Mouse (Mus musculus) embryonic facial prominence, embryonic 10.5 days (tissue): ENCODE measurements around the gene Igfn1. TPM values are rescaled to one million over a fixed set of nuclear protein-coding genes. Genes with fewer than 3 reads are reported as not detected.

Experiments used
- DNase-seq: peaks from one replicate; pipeline ENCODE4 v3.0.0-alpha.2; 2017; ENCODE audit warnings: low spot score
- H3K27ac ChIP-seq: fragments of 300-500 bp; sonication (generic); replicated peaks from 2 replicates; pipeline ENCODE4 v1.5.1; 2016; ENCODE audit warnings: mild to moderate bottlenecking
- H3K27me3 ChIP-seq: fragments of 300-500 bp; sonication (generic); replicated peaks from 2 replicates; pipeline ENCODE4 v1.6.1; 2016; ENCODE audit warnings: low read depth, mild to moderate bottlenecking; ENCODE audit not compliant: poor library complexity, severe bottlenecking
- H3K36me3 ChIP-seq: fragments of 300-500 bp; sonication (generic); replicated peaks from 2 replicates; pipeline ENCODE4 v1.6.1; 2016; ENCODE audit warnings: mild to moderate bottlenecking, moderate library complexity
- H3K4me1 ChIP-seq: fragments of 300-500 bp; sonication (generic); 2 replicates; pipeline ENCODE4 v1.6.1; 2016
- H3K4me3 ChIP-seq: fragments of 300-500 bp; sonication (generic); 2 replicates; pipeline ENCODE4 v1.5.1; 2016; ENCODE audit warnings: mild to moderate bottlenecking, moderate library complexity
- H3K9me3 ChIP-seq: fragments of 300-500 bp; sonication (generic); 2 replicates; pipeline ENCODE4 v1.6.1; 2016; ENCODE audit warnings: mild to moderate bottlenecking
- WGBS: fragments of 180-500 bp; shearing (Covaris S2); methylation state at CpG from one replicate; pipeline ENCODE4 v1.1.7; 2016; 5-methylcytosine and 5-hydroxymethylcytosine counted together
- polyA plus RNA-seq: library from polyadenylated mRNA; unstranded; fragments of >200 nt; fragmentation: Nextera tagmentation; extraction: Ambion mirVana; gene quantifications from 2 replicates; pipeline ENCODE4 v1.2.1, GENCODE M21; 2016

Gene Igfn1
- polyA plus RNA-seq, 1 experiment from 2014 or later = 0.04 TPM

DNA sequence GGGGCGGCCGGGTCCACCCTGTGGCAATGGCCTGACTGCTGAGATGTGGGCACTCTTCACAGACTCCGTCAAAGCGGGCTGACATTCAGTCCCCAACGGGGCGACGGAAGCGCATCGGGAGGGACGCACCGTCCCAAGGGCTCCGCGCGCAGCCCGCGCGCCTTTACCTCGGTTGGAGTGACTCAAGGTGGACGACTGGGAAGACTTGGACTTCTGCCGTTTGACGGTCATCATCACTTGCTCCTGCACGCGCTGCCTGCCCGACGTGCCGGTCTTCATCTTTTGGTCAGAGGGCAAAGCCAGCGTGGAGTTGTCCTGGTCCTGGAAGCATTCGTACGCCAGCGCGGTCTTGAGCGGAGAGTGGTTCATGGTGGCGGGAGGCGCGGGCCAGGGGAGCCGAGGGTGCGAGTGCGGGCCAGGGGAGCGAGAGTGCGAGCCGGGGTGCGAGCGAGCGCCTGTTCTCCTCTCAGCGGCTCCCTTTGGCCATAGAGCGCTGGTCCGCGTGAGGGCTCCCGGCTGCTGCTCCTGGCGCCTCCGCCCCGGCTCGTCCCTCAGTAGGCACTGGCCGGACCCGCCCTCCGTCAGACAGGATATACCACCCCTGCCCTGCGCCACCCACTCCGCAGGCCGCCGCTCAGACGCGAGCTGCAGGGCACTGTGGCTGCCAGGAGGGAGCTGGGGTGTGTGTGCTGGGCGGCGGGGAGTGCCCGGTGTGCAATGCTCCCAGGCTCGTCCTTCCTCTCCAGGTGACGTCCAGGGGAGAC is 87.3 kb downstream of the Igfn1 start, which contains the start of gene Pkp1:
Gene Pkp1 (minus strand): TSS at position 564 of the 764 bp plus-strand sequence.
- H3K27me3 ChIP-seq = peaks cover 98% of the 10 kb centered on the region
- WGBS = under 1% methylated on average over 67 of the region's 67 CpGs
- peaks cover 14% of the 10 kb centered on the region for H3K4me1 ChIP-seq
- H3K9me3 ChIP-seq = no peaks in the 10 kb centered on the region
- peak within 1 kb of the TSS; percentile 50 for H3K4me3 ChIP-seq
- H3K27ac ChIP-seq = no peak within 1 kb of the TSS
- peak; percentile 59 for DNase-seq
- H3K36me3 ChIP-seq = no peaks in the 10 kb centered on the region

DNA sequence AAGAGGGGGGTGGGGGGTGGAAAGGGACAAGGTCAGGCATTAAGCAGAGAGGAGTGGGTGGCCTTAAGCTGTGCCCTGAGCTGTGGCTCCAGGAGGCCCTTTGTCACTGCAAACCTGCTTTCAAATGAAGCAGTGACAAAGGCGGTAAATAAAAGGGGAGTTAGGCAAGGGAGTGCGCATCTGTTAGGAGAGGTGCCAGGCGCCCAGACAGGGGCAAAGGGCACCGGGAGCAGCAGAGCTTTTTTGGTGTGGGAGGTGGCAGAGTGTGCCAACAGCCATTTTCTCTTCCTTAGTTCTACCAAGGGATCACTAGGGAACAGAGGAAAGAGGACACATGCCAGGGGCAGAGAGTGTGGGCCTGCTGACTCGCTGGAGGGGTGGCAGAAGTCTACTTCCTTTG is 88.9 kb downstream of the Igfn1 start:
- H3K27ac ChIP-seq = no peak overlapping the region
- H3K4me3 ChIP-seq = no peak overlapping the region
- H3K9me3 ChIP-seq = no peaks in the 10 kb centered on the region
- H3K36me3 ChIP-seq = no peaks in the 10 kb centered on the region
- WGBS = 6% methylated on average over 5 of the region's 5 CpGs
- H3K4me1 ChIP-seq = peaks cover 14% of the 10 kb centered on the region
- peaks cover 95% of the 10 kb centered on the region for H3K27me3 ChIP-seq
- no peak for DNase-seq

DNA sequence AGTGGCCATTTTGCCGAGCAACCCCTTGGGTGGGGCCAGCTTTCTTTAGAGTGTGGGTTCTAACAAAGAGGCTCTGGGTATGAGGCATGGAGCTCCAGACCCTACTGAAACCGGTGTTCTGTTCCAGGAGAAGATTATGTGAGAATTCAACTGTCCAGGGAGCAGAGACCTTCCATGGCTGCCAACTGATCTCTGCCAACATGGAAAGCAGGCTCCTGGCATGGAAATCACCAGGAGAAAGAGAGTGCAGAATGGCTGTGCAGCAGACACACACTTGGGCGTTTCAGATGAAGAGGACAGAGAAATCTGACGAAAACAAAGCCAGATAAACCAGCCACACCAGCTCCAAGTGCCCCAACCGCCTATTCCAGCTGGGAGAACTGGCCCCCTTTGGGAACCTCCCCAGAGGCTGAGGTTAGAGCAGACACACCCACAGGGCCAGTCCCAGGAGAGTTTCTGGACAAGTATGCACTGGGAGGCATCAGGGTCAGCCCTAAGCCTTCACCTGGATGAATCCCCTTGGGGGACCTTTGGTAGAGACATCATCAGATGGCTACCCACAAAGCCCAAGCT is 89.6 kb downstream of the Igfn1 start:
- WGBS = 28% methylated on average over 5 of the region's 5 CpGs
- Histone ChIP-seq H3K4me1 (peaks cover 14% of the 10 kb centered on the region), H3K27ac (no peak overlapping the region), H3K9me3 (no peaks in the 10 kb centered on the region), H3K27me3 (peaks cover 95% of the 10 kb centered on the region), H3K4me3 (no peak overlapping the region), H3K36me3 (no peaks in the 10 kb centered on the region)
- DNase-seq = no peak

DNA sequence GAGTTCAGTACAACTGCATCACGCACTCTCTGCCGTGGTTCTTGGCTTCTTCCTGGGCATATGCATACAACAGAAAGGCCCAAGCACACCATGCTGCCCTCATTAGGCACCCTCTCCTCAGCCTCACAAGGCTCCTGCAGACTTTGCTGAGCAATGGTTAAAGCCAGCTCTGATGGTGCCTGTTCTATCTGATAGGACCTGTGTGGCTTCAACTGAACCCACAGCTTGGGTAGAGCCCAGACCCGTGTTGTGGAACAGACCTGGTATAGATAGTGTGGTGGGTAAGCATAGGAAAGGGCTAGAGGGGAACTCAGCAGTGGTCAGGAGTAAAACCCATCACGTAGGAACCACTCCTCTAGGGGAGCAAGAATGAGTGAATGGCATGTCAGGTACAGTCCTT is 92.5 kb downstream of the Igfn1 start:
- no peak overlapping the region for H3K4me3 ChIP-seq
- no peaks in the 10 kb centered on the region for H3K9me3 ChIP-seq
- no peaks in the 10 kb centered on the region for H3K36me3 ChIP-seq
- WGBS = 74% methylated on average over 4 of the region's 4 CpGs
- H3K4me1 ChIP-seq = peaks cover 21% of the 10 kb centered on the region
- peaks cover 95% of the 10 kb centered on the region for H3K27me3 ChIP-seq
- no peak for DNase-seq
- H3K27ac ChIP-seq = no peak overlapping the region

DNA sequence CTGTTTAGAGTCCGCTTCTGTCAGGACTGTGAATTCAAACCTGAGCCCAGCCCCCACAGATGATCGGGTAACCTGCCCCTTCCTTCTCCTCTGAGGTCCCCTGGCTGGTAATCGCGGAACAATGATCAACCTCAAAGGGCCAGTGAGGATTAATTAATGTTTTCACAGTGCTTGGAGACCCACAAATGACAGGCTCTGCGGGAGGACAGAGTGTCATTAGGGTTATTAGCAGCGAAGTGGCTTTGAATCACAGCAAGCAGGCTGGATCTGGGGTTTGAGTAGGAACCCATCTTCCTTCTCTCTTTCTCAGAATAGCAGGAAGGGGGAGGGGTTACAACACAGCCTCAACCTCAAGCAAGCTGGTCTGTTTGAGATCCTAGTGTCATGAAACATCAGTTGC is 96.8 kb downstream of the Igfn1 start:
- Histone ChIP-seq H3K4me1 (peaks cover 19% of the 10 kb centered on the region), H3K4me3 (no peak overlapping the region), H3K36me3 (no peaks in the 10 kb centered on the region), H3K27ac (no peak overlapping the region), H3K9me3 (no peaks in the 10 kb centered on the region), H3K27me3 (peaks cover 69% of the 10 kb centered on the region)
- WGBS = 15% methylated on average over 6 of the region's 6 CpGs
- DNase-seq = no peak

DNA sequence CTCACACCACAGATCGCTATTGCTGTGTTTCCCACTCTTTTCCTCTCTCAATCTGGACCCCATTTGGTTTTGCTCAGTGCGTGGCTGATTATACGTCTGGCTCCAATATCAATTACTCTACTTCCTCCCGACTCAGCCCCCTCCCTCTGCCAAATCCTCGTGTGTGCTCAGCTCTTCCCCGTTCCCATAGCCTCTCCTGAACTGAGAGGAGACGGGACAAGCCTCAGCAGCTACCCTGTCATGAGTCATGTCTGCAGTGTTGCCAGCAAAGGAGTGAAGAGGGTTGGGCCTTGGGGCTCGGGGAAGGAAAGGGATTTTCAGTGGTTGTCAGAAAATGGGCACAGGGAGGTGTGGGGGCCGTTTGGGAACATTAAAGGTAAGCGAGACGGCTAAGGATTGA is 99.4 kb downstream of the Igfn1 start:
- Histone ChIP-seq H3K36me3 (no peaks in the 10 kb centered on the region), H3K9me3 (no peaks in the 10 kb centered on the region), H3K4me3 (no peak overlapping the region), H3K27me3 (peaks cover 44% of the 10 kb centered on the region), H3K4me1 (peaks cover 19% of the 10 kb centered on the region), H3K27ac (no peak overlapping the region)
- DNase-seq = peak; percentile 43
- WGBS = 55% methylated on average over 11 of the region's 11 CpGs

Other genes with a start within 250 kb of the Igfn1 start
- gene Phlda3, start 240.2 kb downstream of the Igfn1 start, polyA plus RNA-seq = 29.0 and 32.2 TPM in 2 replicates
- 5.5 and 7.9 TPM in 2 replicates for gene Tnni1, start 226.9 kb downstream of the Igfn1 start, polyA plus RNA-seq
- gene Lad1, start 187.7 kb downstream of the Igfn1 start, polyA plus RNA-seq = 7.5 TPM in 2 replicates
- 1.1 and 4.4 TPM in 2 replicates for gene Tnnt2, start 170.0 kb downstream of the Igfn1 start, polyA plus RNA-seq
- gene Pkp1, start 87.1 kb downstream of the Igfn1 start, polyA plus RNA-seq = 0.25 TPM in 1 of 2 replicates, not detected in the other
- 139 and 142 TPM in 2 replicates for gene Tmem9, start 1.8 kb upstream of the Igfn1 start, polyA plus RNA-seq
- 0.47 TPM in 1 of 2 replicates, not detected in the other for gene Ascl5, start 44.5 kb upstream of the Igfn1 start, polyA plus RNA-seq
- 0.06 and 0.16 TPM in 2 replicates for gene Cacna1s, start 46.4 kb upstream of the Igfn1 start, polyA plus RNA-seq
- 6.5 and 7.3 TPM in 2 replicates for gene Kif21b, start 125.0 kb upstream of the Igfn1 start, polyA plus RNA-seq
- 0.42 and 0.58 TPM in 2 replicates for gene Mroh3, start 206.5 kb upstream of the Igfn1 start, polyA plus RNA-seq
- gene Inava, start 227.9 kb upstream of the Igfn1 start, polyA plus RNA-seq = 24.1 and 26.4 TPM in 2 replicates